Mouse (Mus musculus) G1E (cell line): ENCODE data around the gene Hcfc1r1. TPM values are rescaled to one million over a fixed set of nuclear protein-coding genes. Genes with fewer than 3 reads are reported as not detected.

ENCODE experiments used
- ATAC-seq: 2 replicates; pipeline ENCODE4 v1.8.0; 2016; ENCODE audit warnings: mild to moderate bottlenecking; ENCODE audit not compliant: insufficient number of reproducible peaks, poor library complexity, low FRiP score, severe bottlenecking; ENCODE audit errors: extremely low read depth
- DNase-seq: peaks from one replicate; pipeline ENCODE4 v3.0.0; 2012; ENCODE audit warnings: low spot score
- H3K27me3 ChIP-seq: 2 replicates; pipeline ENCODE4 v1.6.1; 2012; ENCODE audit warnings: mild to moderate bottlenecking, low read length, inconsistent platforms; ENCODE audit not compliant: insufficient read depth
- H3K36me3 ChIP-seq: replicated peaks from 2 replicates; pipeline ENCODE3; 2012; ENCODE audit warnings: mild to moderate bottlenecking, inconsistent platforms
- H3K4me1 ChIP-seq: 2 replicates; pipeline ENCODE4 v1.6.1; 2012; ENCODE audit warnings: low read depth, low read length, inconsistent platforms, mixed read lengths; ENCODE audit not compliant: insufficient read depth
- H3K4me3 ChIP-seq: 2 replicates; pipeline ENCODE4 v1.5.1; 2012; ENCODE audit warnings: low read depth, mild to moderate bottlenecking, inconsistent platforms, low read length, moderate library complexity, mixed read lengths
- H3K9me3 ChIP-seq: replicated peaks from 2 replicates; pipeline ENCODE4 v1.6.1; 2012; ENCODE audit warnings: inconsistent platforms
- CTCF ChIP-seq: IDR thresholded peaks from 2 replicates; pipeline ENCODE4 v1.5.1; 2012; ENCODE audit warnings: low read depth, low read length, inconsistent platforms, mixed read lengths
- GATA1 ChIP-seq: IDR thresholded peaks from 2 replicates; pipeline ENCODE4 v1.6.1; 2012; ENCODE audit warnings: borderline replicate concordance, low read length, inconsistent platforms, mixed read lengths
- GATA2 ChIP-seq: IDR thresholded peaks from 2 replicates; pipeline ENCODE4 v1.6.1; 2012; ENCODE audit warnings: low read depth, low read length, inconsistent platforms, borderline replicate concordance
- POLR2AphosphoS5 ChIP-seq: IDR thresholded peaks from 2 replicates; pipeline ENCODE4 v1.6.1; 2012; ENCODE audit warnings: low read depth, low read length, inconsistent platforms; ENCODE audit not compliant: insufficient replicate concordance
- TAL1 ChIP-seq: conservative IDR thresholded peaks from 2 replicates; pipeline ENCODE4 v1.6.1; 2012; ENCODE audit warnings: low read depth, low read length, inconsistent platforms, mixed read lengths
- polyA plus RNA-seq: library from polyadenylated mRNA; stranded (reverse); fragments of >175 nt; gene quantifications from 2 replicates; pipeline ENCODE4 v1.2.3, GENCODE M21; 2012
- total RNA-seq, 2 experiments: library from RNA; stranded (forward) in 1 of 2; stranded (reverse) in 1 of 2; fragments of 200-1000 nt in 1 of 2; fragments of >200 nt in 1 of 2; fragmentation: Nextera tagmentation in 1 of 2; gene quantifications; 2 replicates each; pipeline ENCODE4 v1.2.3; 2014 to 2017

Hcfc1r1 gene
- total and polyA plus RNA-seq, 3 experiments, result 48.4 to 356 (median 54.4) TPM

DNA sequence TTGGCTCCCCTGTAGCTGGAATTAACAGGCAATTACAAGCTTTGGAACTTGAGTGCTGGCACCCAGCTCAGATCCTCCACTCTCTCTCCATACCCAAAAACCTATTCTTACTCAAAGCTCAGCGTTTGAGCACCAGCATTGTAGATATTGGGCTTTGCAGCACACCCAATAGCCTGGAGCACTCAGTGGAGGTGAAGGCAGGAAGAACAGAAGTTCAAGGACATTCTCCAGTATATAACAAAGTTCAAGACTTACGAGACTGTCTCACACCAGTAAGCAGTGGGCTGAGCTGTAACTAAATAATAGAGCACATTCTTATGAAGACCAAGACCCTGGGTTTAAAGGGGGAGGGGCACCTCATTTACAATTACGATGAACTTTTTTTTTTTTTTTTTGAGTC is 635 bp upstream of the Hcfc1r1 start:
- TF ChIP-seq TAL1 (no peak), GATA2 (no peak), POLR2AphosphoS5 (no peak), CTCF (no peak), GATA1 (no peak)
- Histone ChIP-seq H3K4me3 (peak overlapping the region; percentile 76), H3K36me3 (peaks cover 59% of the 10 kb centered on the region), H3K9me3 (no peaks in the 10 kb centered on the region), H3K4me1 (peaks cover 58% of the 10 kb centered on the region), H3K27me3 (no peaks in the 10 kb centered on the region)
- ATAC-seq (no peak), DNase-seq (no peak)

DNA sequence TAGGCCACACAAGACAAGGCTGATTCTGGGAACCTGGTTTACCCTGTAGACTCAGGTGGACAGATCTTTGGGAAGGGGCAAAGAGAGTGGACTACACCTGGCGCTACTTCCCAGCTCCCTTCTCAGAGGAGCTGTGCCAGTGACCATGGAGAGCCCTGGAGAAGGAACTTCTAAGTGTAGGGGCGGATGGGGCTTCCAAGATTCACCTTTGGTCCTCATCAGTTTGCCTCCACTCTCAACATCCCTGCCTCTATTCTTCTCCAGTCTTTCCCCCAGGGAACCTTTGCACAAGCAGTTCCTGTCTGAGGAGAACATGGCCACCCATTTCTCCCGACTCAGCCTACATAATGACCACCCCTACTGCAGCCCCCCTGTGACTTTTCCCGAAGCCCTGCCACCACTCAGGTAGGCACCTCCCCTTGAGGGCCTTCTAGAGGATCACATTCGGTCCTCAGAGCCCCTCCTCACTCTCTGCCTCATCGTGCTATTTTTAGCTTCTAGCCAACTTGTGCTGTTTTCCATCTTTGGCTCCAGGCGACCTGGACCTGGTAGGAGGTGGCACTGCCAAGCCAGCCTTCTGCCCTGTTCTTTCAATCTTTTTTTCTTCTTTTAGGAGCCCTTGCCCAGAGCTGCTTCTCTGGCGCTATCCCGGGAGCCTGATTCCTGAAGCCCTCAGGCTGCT is 1.0 kb downstream of the Hcfc1r1 start:
- DNase-seq, result no peak
- peak overlapping the region; percentile 76 for H3K4me3 ChIP-seq
- H3K27me3 ChIP-seq, result peaks cover 8% of the 10 kb centered on the region
- H3K9me3 ChIP-seq, result no peaks in the 10 kb centered on the region
- peaks cover 68% of the 10 kb centered on the region for H3K4me1 ChIP-seq
- no peak for TF ChIP-seq GATA1
- TF ChIP-seq GATA2, result no peak
- TF ChIP-seq TAL1, result no peak
- TF ChIP-seq POLR2AphosphoS5, result no peak
- no peak for TF ChIP-seq CTCF
- peaks cover 42% of the 10 kb centered on the region for H3K36me3 ChIP-seq
- ATAC-seq, result no peak

DNA sequence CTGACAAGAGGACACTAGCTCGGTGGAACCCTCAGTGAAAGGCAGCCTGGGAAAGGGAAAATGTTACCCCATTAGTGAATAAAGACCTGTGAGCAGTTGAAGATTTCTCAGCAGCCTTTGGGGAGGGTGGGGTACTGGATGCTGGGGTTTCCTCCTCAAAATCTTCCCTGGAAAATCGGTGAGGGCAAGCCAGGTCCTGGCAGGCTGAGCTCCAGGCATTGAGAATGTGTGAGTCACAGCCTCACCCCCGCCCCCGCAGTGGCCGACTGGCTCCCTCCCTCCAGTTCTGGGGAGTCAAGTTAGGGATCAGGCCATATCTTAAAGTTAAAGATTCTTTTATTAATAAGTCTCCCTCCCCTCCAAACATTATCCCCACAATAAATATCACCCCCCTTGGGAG is 1.7 kb downstream of the Hcfc1r1 start:
- Histone ChIP-seq H3K27me3 (peaks cover 15% of the 10 kb centered on the region), H3K36me3 (peaks cover 35% of the 10 kb centered on the region), H3K9me3 (no peaks in the 10 kb centered on the region), H3K4me1 (peaks cover 70% of the 10 kb centered on the region), H3K4me3 (peak overlapping the region; percentile 8; the same call in 1 of the 2 replicates)
- ATAC-seq, result no peak
- no peak for TF ChIP-seq TAL1
- TF ChIP-seq CTCF, result no peak
- no peak for TF ChIP-seq GATA1
- no peak for TF ChIP-seq POLR2AphosphoS5
- no peak for TF ChIP-seq GATA2
- DNase-seq, result no peak

GRCm38 (mm10) chr17:23675564-23676281 is 2.3 kb downstream of the Hcfc1r1 start:
- no peaks in the 10 kb centered on the region for H3K9me3 ChIP-seq
- ATAC-seq, result peak; percentile 2; the same call in 1 of the 2 replicates

DNA sequence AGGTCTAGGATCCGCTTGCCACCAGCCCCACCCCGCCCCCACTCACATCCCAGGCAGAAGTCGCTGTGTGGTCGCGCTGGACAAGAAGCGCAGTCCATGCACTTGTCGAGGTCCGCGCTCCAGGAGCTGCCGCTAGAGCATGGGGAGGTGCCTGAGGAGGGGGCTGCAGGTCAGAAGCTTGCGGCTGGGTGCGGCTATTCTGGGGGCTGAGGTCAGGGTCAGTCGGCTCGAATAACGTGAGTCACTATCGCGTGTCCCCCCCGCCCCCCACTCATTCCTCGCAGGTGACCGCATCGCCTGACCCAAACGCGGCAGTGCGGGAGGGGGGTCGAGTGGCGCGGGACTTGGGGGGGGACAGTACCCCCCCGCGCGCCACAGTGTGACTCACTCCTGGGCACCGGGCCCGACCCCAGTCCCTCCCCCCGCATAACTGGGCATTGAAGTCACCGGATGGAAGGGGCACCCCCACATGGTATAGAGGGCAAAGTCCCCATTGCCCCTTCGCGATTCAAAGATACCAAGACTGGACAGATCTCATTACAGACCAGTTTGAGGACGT is 3.2 kb downstream of the Hcfc1r1 start:
- Histone ChIP-seq H3K4me1 (peaks cover 70% of the 10 kb centered on the region), H3K9me3 (no peaks in the 10 kb centered on the region), H3K27me3 (peaks cover 30% of the 10 kb centered on the region), H3K36me3 (peaks cover 24% of the 10 kb centered on the region), H3K4me3 (peak overlapping the region; percentile 76)
- DNase-seq (no peak), ATAC-seq (no peak)
- TF ChIP-seq CTCF (no peak), POLR2AphosphoS5 (no peak), GATA2 (no peak), TAL1 (no peak), GATA1 (no peak)

More at GRCm38 (mm10) chr17:23675564-23676281, 2.3 kb downstream of the Hcfc1r1 start:
- DNase-seq, result no peak
- TF ChIP-seq GATA2, result no peak
- TF ChIP-seq TAL1, result no peak
- no peak for TF ChIP-seq POLR2AphosphoS5
- TF ChIP-seq CTCF, result no peak
- TF ChIP-seq GATA1, result no peak
- Histone ChIP-seq H3K4me1 (peaks cover 70% of the 10 kb centered on the region), H3K4me3 (peak overlapping the region; percentile 76), H3K27me3 (peaks cover 21% of the 10 kb centered on the region), H3K36me3 (peaks cover 29% of the 10 kb centered on the region)

GRCm38 (mm10) chr17:23677236-23677679 is 3.9 kb downstream of the Hcfc1r1 start, which contains the start of gene Tnfrsf12a:
Gene Tnfrsf12a, minus strand, starts transcription at chr17:23677468.
- H3K36me3 ChIP-seq, result peaks cover 17% of the 10 kb centered on the region
- peaks cover 37% of the 10 kb centered on the region for H3K27me3 ChIP-seq
- peak; percentile 78 for DNase-seq
- TF ChIP-seq TAL1, result no peak
- no peak for TF ChIP-seq GATA1
- no peak for TF ChIP-seq POLR2AphosphoS5
- TF ChIP-seq GATA2, result no peak
- TF ChIP-seq CTCF, result no peak
- H3K4me3 ChIP-seq, result peak within 1 kb of the TSS; percentile 76
- H3K4me1 ChIP-seq, result peaks cover 63% of the 10 kb centered on the region
- ATAC-seq, result peak; percentile 30
- H3K9me3 ChIP-seq, result no peaks in the 10 kb centered on the region
